Mouse (Mus musculus): ENCODE results near the gene Evi2b. TPM values are rescaled to one million over a fixed set of nuclear protein-coding genes. Genes with fewer than 3 reads are reported as not detected.

The Evi2b gene
- total RNA-seq (2015; ENCODE audit: low replicate concordance): 87.4 and 139 TPM in 2 replicates
- 22.6 and 43.6 TPM in 2 replicates for total RNA-seq (2017; ENCODE audit: low replicate concordance)

DNA sequence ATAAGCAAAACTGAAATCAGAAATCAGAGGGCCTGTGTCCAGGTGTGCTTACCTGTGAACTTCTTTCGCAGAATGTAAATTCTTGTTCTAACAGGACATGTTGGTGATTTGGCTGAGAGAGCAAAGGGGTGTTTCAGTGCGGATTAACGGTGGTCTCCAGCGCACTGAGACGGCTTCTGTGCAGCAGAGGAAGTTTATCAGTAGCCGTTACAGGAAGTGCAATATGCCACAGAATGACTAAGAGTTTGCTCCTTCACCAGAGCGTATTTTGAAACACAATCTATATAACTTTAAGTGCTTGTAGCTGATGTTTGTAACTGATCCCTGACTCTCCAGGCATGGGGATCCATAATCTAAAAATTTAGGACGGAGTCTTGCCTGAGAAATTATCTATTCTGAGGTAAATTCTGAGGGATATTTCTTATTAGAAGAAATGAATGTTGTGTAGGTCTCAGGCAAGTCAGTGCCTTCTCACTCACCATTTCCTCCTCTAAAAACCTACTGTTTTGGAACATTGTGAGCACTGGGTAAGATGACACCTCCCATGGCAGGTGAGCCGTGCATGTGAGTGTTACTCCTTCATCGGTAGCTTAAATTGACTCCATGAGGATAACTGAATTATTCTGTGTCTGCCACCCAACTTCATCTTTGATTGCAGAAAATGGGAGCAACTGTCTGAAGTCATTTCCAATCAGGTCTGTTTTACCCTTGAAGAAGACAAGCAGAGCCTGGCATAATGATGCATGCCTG is at the start of gene Evi2b:
Gene Evi2b, minus strand, starts transcription at position 203 of the 750 bp plus-strand sequence.
- 0 out of 2 replicates have a peak, but pooled peaks have one; percentile 54 for ATAC-seq (replicated peaks; ENCODE audit: low FRiP score, poor library complexity, severe bottlenecking)

GRCm38 (mm10) chr11:79570319-79570718 is 46.8 kb upstream of the Evi2b start:
- ATAC-seq (replicated peaks; ENCODE audit: low FRiP score, poor library complexity, severe bottlenecking): no peak

DNA sequence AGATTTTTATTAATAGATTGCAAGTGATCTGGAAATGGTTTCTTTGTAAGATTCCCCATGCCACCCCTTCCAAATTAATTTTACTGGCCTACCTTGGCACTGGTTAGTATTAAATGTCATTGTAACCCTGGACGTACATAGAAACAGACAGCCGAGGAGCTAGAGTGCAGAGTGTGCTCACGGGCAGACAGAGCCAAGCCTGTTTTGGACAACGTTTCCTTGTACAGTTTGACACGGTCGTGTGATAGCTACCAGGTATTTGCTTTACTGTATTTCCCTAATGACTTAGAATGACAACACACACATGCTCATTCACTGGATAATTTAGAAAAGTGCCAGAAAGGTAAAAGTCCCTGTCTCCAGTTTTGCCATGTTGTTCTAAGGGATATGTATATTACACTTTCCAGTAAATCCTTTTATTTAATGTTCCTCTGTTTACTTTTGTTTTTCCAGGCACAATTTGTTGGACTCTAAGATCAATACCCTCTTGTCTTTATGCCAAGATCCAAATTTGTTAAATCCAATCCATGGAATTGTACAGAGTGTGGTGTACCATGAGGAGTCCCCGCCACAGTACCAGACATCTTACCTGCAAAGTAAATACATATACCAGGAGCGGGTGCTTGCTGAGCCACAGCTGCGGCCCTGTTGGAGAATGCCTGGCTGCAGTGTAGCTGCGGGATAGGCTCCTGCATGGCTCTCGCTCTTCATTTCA is 44.8 kb upstream of the Evi2b start:
- ATAC-seq (replicated peaks; ENCODE audit: low FRiP score, poor library complexity, severe bottlenecking): no peak

DNA sequence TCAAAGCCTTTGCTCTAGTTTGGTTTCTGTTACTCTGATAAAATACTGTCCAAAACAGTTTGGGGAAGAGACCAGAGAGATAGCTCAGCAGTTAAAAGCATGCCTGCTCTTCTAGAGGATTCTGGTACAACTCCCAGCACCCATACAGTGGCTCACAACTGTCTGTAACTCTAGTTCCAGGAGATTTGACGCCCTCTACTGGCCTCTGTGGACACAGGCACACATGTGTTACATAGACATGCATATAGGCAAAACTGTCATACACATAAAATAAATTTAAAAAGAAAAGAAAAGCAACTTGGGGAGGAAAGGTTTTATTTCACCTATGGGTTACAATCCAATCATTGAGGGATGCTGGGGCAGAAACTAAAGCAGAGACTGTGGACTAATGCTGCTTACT is 43.4 kb upstream of the Evi2b start:
- ATAC-seq (replicated peaks; ENCODE audit: low FRiP score, poor library complexity, severe bottlenecking): no peak

DNA sequence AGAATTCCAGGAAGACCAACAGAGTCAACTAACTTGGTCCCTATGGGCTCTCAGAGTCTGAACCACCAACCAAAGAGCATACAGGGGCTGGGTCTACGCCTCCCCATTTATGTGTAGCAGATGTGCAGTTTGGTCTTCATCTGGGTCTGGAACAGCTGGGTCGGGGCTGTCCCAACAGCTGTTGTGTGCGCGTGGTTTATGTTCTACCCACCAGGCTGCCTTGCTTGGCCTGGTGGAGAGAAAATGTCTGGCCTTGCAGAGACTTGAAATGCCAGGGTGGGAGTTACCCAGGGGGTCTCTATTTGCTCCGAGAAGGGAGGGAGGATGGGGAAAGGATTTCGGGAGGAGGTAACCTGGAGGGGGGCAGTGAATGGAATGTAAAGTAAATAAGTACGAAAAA is 39.9 kb upstream of the Evi2b start:
- ATAC-seq (replicated peaks; ENCODE audit: low FRiP score, poor library complexity, severe bottlenecking): no peak

DNA sequence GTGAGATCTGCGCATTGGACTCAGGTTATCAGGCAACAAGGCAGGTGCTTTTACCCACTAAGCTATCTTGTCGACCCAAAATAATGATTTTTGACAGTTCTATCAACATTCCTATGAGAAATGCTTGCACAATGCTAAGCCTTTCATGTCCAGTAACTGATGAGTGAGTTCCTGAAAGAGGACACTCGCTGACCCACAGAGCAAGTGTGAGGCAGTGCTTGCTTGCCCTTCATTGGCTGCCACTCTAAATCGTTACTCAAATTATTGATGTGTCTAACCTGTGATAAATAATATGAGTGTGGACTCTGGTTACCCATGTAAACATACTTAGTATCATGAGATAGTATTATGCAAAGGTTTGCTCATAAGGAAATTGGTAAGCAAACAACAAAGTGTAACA is 37.0 kb upstream of the Evi2b start:
- ATAC-seq (replicated peaks; ENCODE audit: low FRiP score, poor library complexity, severe bottlenecking): no peak

DNA sequence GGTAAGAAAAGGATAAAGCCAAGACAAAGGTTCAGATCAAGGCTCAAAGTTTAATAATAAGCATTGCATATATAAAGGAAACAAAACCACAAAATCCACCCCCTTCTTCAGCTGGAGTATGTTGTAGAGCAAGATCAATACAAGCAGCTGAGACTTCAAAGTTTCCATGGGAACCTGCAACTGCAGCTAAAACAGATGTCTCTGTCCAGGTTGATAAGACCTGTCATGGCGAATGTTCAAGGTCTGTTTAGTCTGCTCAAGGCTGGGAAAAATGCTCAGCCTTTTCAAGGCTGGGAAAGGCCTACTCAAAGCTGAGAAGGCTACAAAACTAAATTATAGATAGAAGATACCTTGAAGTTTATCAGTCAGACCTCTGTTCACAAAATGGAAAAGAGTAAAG is 29.1 kb upstream of the Evi2b start:
- peak; percentile 50; the same call in 1 of the 2 replicates for ATAC-seq (replicated peaks; ENCODE audit: low FRiP score, poor library complexity, severe bottlenecking)

DNA sequence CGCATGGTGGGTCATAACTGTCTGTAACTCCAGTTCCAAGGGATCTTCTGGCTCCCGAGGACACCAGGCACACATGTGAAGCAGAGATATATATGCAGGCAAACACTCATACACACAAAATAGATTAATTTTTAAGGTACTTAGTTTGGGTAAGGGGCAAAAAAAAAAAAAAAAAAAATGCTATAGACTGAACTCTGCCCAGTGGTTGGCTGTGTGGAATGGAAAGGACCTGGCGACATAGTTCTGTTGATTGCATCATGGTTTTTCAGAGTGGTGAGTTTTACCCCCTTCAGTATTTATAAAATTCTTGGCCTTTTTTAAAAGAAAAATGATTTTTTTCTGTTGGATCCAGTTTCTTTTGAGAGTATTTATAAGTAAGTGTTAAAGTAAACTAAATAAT is 12.7 kb upstream of the Evi2b start:
- no peak for ATAC-seq (replicated peaks; ENCODE audit: low FRiP score, poor library complexity, severe bottlenecking)

- ATAC-seq (replicated peaks; ENCODE audit: low FRiP score, poor library complexity, severe bottlenecking): no peak
Measured at GRCm38 (mm10) chr11:79535554-79535953, 12.0 kb upstream of the Evi2b start.

DNA sequence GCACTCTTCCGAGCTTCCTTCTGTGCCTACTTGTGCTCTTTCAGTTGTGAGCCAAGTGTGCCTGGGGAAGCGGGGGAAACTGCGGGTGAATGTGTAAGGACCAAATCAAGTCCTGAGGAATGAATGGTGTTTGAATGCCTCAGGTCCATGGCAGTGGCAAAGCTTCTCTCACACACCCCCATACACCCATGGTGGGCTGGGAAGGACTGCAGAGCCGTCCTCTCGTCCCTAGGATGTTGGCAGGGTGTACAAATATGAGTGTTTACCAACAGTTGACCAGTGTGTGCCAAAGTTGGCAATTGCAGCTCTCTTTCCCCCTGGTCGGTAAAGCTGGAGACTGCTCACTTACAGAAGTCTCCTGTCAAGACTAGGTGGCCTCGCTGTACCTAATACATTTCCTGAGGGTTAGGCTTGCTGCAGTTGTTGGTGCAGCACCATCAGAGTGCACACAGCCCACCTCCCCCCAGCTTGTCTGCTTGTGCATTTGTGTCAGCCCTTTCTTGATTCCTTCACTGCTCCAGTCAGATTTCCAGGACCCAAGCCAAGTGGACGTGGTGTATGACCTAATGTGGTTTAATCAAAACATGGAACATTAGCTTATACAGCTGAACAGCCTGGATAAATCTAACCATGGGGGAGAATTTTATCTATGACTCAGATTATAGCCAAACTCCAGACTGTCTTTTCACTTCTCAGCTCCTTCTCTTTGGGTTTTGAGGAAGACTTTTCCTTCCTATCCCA is 10.6 kb upstream of the Evi2b start:
- no peak for ATAC-seq (replicated peaks; ENCODE audit: low FRiP score, poor library complexity, severe bottlenecking)

GRCm38 (mm10) chr11:79533311-79533710 is 9.7 kb upstream of the Evi2b start:
- 0 out of 2 replicates have a peak, but pooled peaks have one; percentile 32 for ATAC-seq (replicated peaks; ENCODE audit: low FRiP score, poor library complexity, severe bottlenecking)

- ATAC-seq (replicated peaks; ENCODE audit: low FRiP score, poor library complexity, severe bottlenecking): no peak
Measured at GRCm38 (mm10) chr11:79531485-79531884, 7.9 kb upstream of the Evi2b start.

DNA sequence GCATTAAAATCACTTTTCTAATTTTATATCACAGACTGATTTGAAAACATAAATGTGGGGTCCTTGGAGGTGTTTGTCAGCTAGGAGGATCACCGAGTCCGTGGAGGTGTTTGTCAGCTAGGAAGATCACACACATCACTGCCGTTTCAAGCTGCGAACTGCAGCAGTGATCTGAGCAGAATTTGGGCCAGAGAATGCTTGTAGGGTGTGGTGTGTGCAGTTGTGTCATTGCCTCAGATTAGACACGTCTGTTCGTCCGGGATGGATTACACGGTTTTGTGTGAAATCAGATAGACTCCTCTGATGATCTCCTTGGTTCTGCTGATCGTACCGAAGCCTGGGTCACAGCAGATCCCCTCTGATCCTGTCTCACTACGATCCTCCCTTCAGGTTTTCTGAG is 7.2 kb upstream of the Evi2b start:
- no peak for ATAC-seq (replicated peaks; ENCODE audit: low FRiP score, poor library complexity, severe bottlenecking)

- ATAC-seq (replicated peaks; ENCODE audit: low FRiP score, poor library complexity, severe bottlenecking): no peak
Measured at GRCm38 (mm10) chr11:79530333-79530761, 6.8 kb upstream of the Evi2b start, which contains the start of the genes Evi2 and Evi2a. Evi2 (minus strand) TSS chr11:79530589. Evi2a (minus strand) TSS chr11:79530609.

DNA sequence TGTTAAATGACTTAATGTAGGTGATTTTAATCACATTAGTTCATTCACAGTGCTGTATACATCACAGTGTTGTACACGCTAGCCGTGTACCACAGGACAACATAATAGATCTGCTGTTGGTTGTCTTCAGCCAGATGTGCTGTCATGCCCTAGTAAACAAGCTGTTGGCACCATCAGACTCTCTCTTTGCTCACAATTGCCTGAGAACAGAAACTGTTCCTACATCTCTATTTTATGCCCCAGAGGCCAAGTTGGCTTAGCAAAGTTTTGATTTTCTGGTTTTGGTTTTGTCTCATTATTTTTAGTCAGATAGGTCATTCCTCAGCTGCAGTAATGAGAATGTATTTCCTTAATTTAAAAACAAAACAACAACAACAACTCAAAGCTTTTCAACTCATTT is 6.2 kb upstream of the Evi2b start:
- no peak for ATAC-seq (replicated peaks; ENCODE audit: low FRiP score, poor library complexity, severe bottlenecking)

DNA sequence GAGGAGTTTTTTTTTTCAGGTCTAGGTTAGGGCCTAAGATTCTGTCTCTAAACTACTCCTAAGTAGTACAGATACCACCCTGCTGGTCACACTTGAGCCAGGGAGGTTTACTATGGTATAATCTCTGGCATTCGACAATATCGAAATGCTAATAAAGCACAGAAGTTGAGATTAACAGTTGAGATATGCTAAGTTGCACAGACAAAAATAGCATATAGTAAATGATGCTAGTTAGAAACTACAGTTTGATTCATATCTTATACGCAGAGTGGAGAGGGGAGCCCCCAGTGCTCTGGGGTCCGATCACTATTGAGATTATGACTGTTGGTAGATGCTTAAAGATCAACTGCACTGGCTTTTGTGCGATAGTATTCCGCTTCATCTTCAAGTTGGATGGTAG is 5.7 kb upstream of the Evi2b start:
- no peak for ATAC-seq (replicated peaks; ENCODE audit: low FRiP score, poor library complexity, severe bottlenecking)

DNA sequence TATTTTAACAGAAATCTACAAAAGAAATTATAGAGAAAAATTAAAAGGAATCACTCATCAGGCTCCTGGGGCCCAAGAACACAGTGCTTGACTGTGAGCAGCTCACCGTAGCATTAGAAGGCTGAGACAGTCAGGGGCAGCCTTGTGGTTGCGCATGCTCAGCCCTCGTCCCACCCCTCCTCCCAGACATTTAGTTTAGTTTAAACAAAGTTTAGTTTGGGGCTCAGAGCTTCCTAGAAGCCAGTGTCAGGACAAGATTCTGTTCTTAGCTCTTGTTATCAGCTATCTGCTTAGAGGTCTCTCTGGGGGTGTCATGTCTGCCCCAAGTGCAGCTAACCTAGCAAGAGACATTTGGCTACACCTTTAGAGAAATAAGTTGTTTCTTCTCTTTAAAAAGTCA is 5.0 kb upstream of the Evi2b start:
- no peak for ATAC-seq (replicated peaks; ENCODE audit: low FRiP score, poor library complexity, severe bottlenecking)

- no peak for ATAC-seq (replicated peaks; ENCODE audit: low FRiP score, poor library complexity, severe bottlenecking)
Measured at GRCm38 (mm10) chr11:79527739-79528384, 4.3 kb upstream of the Evi2b start.

DNA sequence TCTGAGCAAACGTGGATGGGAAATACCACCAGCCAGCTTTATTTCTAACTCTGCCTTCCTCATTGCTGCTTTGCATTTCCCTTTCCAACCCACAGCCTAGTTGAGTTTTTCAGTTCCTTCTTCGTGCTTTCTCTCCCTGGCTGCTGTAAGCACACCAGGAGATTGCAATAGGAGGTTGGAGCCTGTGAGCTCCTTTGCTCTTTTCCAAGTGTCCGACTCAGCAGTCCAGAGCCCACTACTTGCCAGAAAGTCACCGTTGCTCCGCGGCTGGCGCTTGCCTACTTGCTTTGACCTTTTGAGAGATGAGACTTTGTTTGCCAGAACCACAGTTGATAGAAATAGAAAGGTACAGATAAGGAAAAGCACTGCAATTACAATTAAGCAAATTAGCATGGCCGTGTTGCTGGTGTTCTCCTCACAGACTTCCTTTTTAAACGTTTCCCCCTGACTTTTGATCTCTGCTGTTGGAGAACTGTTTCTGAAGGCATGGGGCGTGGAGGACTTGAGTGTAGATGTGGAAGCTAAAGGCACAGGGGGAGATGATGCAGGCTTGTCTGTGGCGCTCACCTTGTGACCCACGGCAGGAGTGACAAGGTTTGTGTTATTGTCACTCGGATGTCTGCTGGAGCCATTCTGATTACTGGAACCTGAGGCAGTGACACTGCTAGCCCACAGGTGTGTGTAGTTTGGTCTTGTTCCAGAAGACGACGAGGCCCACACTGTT is 3.6 kb upstream of the Evi2b start:
- ATAC-seq (replicated peaks; ENCODE audit: low FRiP score, poor library complexity, severe bottlenecking): no peak

Data from erythroblast, adult 5-6 weeks (primary cell).